Mouse (Mus musculus): ENCODE data around the gene Defb33.

GRCm38 (mm10) chr8:20921971-20922370 is 29.5 kb downstream of the Defb33 start, which contains the start of gene Gm6040:
- TF ChIP-seq CTCF (IDR thresholded peaks at IDR 0.05; ENCODE audit: low read depth, low read length) = no peak
- TF ChIP-seq POLR2A (IDR thresholded peaks at IDR 0.05; ENCODE audit: extremely low read depth, insufficient read depth, low read length) = no peak

Data from liver, adult 2 months (tissue).